Mouse (Mus musculus) cerebellum, adult 18-20 months (tissue): Measurements from ENCODE around the gene Nav2.

Experiments
- DNase-seq, 2 experiments: peaks; one replicate each; pipeline ENCODE4 v3.0.0; 2021

Gene Nav2

GRCm38 (mm10) chr7:49172926-49173325 lies 264.4 kb downstream of the Nav2 start:
- no peak for DNase-seq

GRCm38 (mm10) chr7:49175784-49176409 lies 267.4 kb downstream of the Nav2 start:
- DNase-seq: peak; percentile 63 to 68

- no peak for DNase-seq
Observed at GRCm38 (mm10) chr7:49176590-49177201, 268.2 kb downstream of the Nav2 start.

- DNase-seq: no peak
Observed at GRCm38 (mm10) chr7:49178217-49178616, 269.7 kb downstream of the Nav2 start.

GRCm38 (mm10) chr7:49181010-49181409 lies 272.5 kb downstream of the Nav2 start:
- no peak for DNase-seq

- DNase-seq: peak; percentile 61 to 69
Observed at GRCm38 (mm10) chr7:49182427-49182826, 273.9 kb downstream of the Nav2 start.

GRCm38 (mm10) chr7:49183696-49184095 lies 275.2 kb downstream of the Nav2 start:
- peak; percentile 56 to 68 for DNase-seq

GRCm38 (mm10) chr7:49185991-49186390 lies 277.5 kb downstream of the Nav2 start:
- no peak for DNase-seq

GRCm38 (mm10) chr7:49189364-49189763 lies 280.8 kb downstream of the Nav2 start:
- no peak for DNase-seq

- DNase-seq: peak; percentile 81 to 86
Observed at GRCm38 (mm10) chr7:49190231-49190985, 281.9 kb downstream of the Nav2 start.

- peak; percentile 40 to 51 for DNase-seq
Observed at GRCm38 (mm10) chr7:49191081-49191678, 282.7 kb downstream of the Nav2 start.

GRCm38 (mm10) chr7:49192061-49192695 lies 283.7 kb downstream of the Nav2 start:
- DNase-seq: peak; percentile 42 to 52

GRCm38 (mm10) chr7:49195711-49196147 lies 287.2 kb downstream of the Nav2 start:
- DNase-seq: no peak

- DNase-seq: no peak
Observed at GRCm38 (mm10) chr7:49199366-49199765, 290.9 kb downstream of the Nav2 start.

- no peak for DNase-seq
Observed at GRCm38 (mm10) chr7:49200270-49200669, 291.8 kb downstream of the Nav2 start.

- DNase-seq: peak in 1 of 2 experiments; percentile 31
Observed at GRCm38 (mm10) chr7:49202971-49203370, 294.5 kb downstream of the Nav2 start.

GRCm38 (mm10) chr7:49204856-49205255 lies 296.3 kb downstream of the Nav2 start:
- peak; percentile 66 to 73 for DNase-seq

GRCm38 (mm10) chr7:49205551-49205950 lies 297.0 kb downstream of the Nav2 start:
- no peak for DNase-seq

GRCm38 (mm10) chr7:49206775-49207676 lies 298.5 kb downstream of the Nav2 start:
- DNase-seq: no peak

GRCm38 (mm10) chr7:49209526-49209925 lies 301.0 kb downstream of the Nav2 start:
- DNase-seq: no peak

- no peak for DNase-seq
Observed at GRCm38 (mm10) chr7:49210721-49211120, 302.2 kb downstream of the Nav2 start.

GRCm38 (mm10) chr7:49213011-49213410 lies 304.5 kb downstream of the Nav2 start:
- peak; percentile 44 to 63 for DNase-seq
